Mouse (Mus musculus) E14TG2a.4 (cell line): ENCODE data around the gene Ehf.

Experiments used
- CTCF ChIP-seq: conservative IDR thresholded peaks from 2 replicates; pipeline ENCODE4 v1.5.1; 2014; ENCODE audit warnings: low read length
- NANOG ChIP-seq: IDR thresholded peaks from 2 replicates; pipeline ENCODE4 v1.6.1; 2014; ENCODE audit warnings: borderline replicate concordance, low read length, mixed read lengths
- POU5F1 ChIP-seq: IDR thresholded peaks from 2 replicates; pipeline ENCODE4 v1.6.1; 2014; ENCODE audit warnings: low read length, borderline replicate concordance

DNA sequence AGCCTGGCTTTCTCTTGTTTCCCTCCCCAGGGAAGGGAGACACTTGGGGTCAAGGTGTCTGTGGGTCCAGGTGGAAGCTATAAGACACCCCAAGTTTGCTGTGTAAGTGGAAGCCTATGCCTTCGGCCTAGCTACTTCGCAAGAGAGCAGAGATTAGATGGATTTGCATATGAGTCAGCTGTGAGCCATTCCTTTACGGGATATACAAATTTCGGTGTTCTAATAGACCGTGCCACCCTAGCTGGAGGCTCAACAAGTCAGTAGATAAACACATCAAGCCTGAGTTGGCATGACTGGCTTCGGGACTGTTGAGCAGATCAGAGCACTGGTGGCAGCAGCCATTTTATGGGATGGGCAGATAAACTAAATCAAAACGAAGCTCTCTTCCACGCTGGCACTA lies 31.6 kb downstream of the Ehf start:
- TF ChIP-seq CTCF = no peak
- no peak for TF ChIP-seq POU5F1
- TF ChIP-seq NANOG = no peak
